7 mouse cellular contexts compared by ENCODE assay signal in genomic region chr2:72038235-72038634, GRCm38 (mm10). TPM values are rescaled to one million over a fixed set of nuclear protein-coding genes. Genes with fewer than 3 reads are reported as not detected.
DNase-seq lines count a peak whose midpoint lies in the region; ATAC-seq lines count a peak whose summit lies in the region.

No protein-coding gene starts in this region.

- ATAC-seq in frontal cortex, adult (ENCODE audit: low TSS enrichment): peak; percentile 36; the same call in 1 of the 2 replicates

- peak; percentile 75 for DNase-seq in R1 (ENCODE audit: low read depth, low spot score)
- DNase-seq in cerebellum, adult 18-20 months: peak; percentile 86 to 90
- DNase-seq in hindlimb bud, embryonic 11.5 days (ENCODE audit: extremely low spot score, low read depth, low spot score): peak; percentile 85
- DNase-seq in left cerebral cortex, adult 8-10 months (ENCODE audit: low spot score in 2 of 2): peak; percentile 65
- DNase-seq in mesoderm, embryonic 11.5 days (ENCODE audit: low read depth, low spot score): peak; percentile 87
- DNase-seq in right cerebral cortex, postnatal 4 days: peak; percentile 87

RNA-seq across cellular contexts. Expression of gene Rapgef4, which starts 57.2 kb away (rescaled TPM):
- 100 to 1,000 TPM; 457 to 612 (median 529) TPM for total RNA-seq in left cerebral cortex, adult 8-10 months (2022)

Comparison
In these comparisons a context has a peak if more than half of its experiments do, and no peak if none do; other contexts are left out.
1. Peak in every context shown above with its lines: DNase-seq and ATAC-seq.